Comparison of ENCODE assay signal across 14 mouse cellular contexts in genomic region chr7:110731091-110731967, GRCm38 (mm10). TPM values are rescaled to one million over a fixed set of nuclear protein-coding genes. Genes with fewer than 3 reads are reported as not detected.
DNase-seq lines count a peak whose midpoint lies in the region; ATAC-seq and TF ChIP-seq lines count a peak whose summit lies in the region.
"Had no signal": no experiment of that assay in that cellular context is flagged by ENCODE, and none has a peak within 500 bp of the region (broad histone marks: within the 10 kb centered on the region; RNA-seq: fewer than 3 reads in every experiment).

No protein-coding gene starts in this region.

- H3K27me3 ChIP-seq in forebrain, embryonic 10.5 days (ENCODE audit: poor library complexity, severe bottlenecking) = no peaks in the 10 kb centered on the region
- H3K27me3 ChIP-seq in forebrain, embryonic 12.5 days = peaks cover 4% of the 10 kb centered on the region; the same call in 1 of the 2 replicates
- no peaks in the 10 kb centered on the region for H3K27me3 ChIP-seq in embryonic facial prominence, embryonic 12.5 days
- H3K27me3 ChIP-seq in testis, adult 2 months (ENCODE audit: control insufficient read depth, insufficient read depth, low read length) = no peaks in the 10 kb centered on the region
- H3K27me3 ChIP-seq in intestine, postnatal 0 days (replicated peaks; ENCODE audit: control insufficient read depth, insufficient read depth, low read length) = no peaks in the 10 kb centered on the region
- H3K27me3 ChIP-seq in cerebellum, adult 2 months (ENCODE audit: control insufficient read depth, insufficient read depth, low read length) = no peaks in the 10 kb centered on the region
- H3K27me3 ChIP-seq: forebrain, embryonic 15.5 days had no signal

- DNase-seq in forebrain, embryonic 10.5 days (ENCODE audit: extremely low spot score, low spot score) = no peak
- DNase-seq in lung, postnatal 25 days (ENCODE audit: low spot score) = peak; percentile 41
- DNase-seq in lung, postnatal 14 days = no peak
- DNase-seq in cerebellum, adult 2 months = no peak
- DNase-seq: heart, postnatal 36 days; kidney, postnatal 36 days; lung, embryonic 14.5 days had no signal

- no peak for ATAC-seq in forebrain, embryonic 12.5 days (ENCODE audit: low FRiP score)
- ATAC-seq in embryonic facial prominence, embryonic 12.5 days (ENCODE audit: insufficient number of reproducible peaks, insufficient read depth, low FRiP score, low TSS enrichment) = no peak
- no peak for ATAC-seq in intestine, postnatal 0 days
- ATAC-seq: forebrain, embryonic 15.5 days had no signal

- TF ChIP-seq POLR2A in testis, adult 2 months (IDR thresholded peaks at IDR 0.05; ENCODE audit: control insufficient read depth, low read depth, low read length) = no peak
- TF ChIP-seq POLR2A in cerebellum, adult 2 months (IDR thresholded peaks at IDR 0.05; ENCODE audit: borderline replicate concordance, insufficient read depth, low read length) = no peak

- no peak overlapping the region for H3K4me3 ChIP-seq in forebrain, embryonic 10.5 days
- no peak overlapping the region for H3K4me3 ChIP-seq in forebrain, embryonic 12.5 days (replicated peaks)
- no peak overlapping the region for H3K4me3 ChIP-seq in embryonic facial prominence, embryonic 12.5 days
- H3K4me3 ChIP-seq in testis, adult 2 months (ENCODE audit: control insufficient read depth, low read depth, low read length) = no peak overlapping the region
- no peak overlapping the region for H3K4me3 ChIP-seq in intestine, postnatal 0 days (ENCODE audit: low read depth, low read length)
- H3K4me3 ChIP-seq in cerebellum, adult 2 months (replicated peaks; ENCODE audit: insufficient read depth, low read depth, low read length) = no peak overlapping the region
- H3K4me3 ChIP-seq: forebrain, embryonic 15.5 days; myocyte had no signal

- no peak overlapping the region for H3K4me2 ChIP-seq in forebrain, embryonic 12.5 days
- no peak overlapping the region for H3K4me2 ChIP-seq in embryonic facial prominence, embryonic 12.5 days (replicated peaks)
- no peak overlapping the region for H3K4me2 ChIP-seq in intestine, postnatal 0 days (replicated peaks; ENCODE audit: low read depth)
- H3K4me2 ChIP-seq: forebrain, embryonic 15.5 days; lung, embryonic 14.5 days had no signal

- H3K36me3 ChIP-seq in forebrain, embryonic 10.5 days (replicated peaks) = no peaks in the 10 kb centered on the region
- no peaks in the 10 kb centered on the region for H3K36me3 ChIP-seq in forebrain, embryonic 12.5 days (replicated peaks)
- no peaks in the 10 kb centered on the region for H3K36me3 ChIP-seq in embryonic facial prominence, embryonic 12.5 days
- no peaks in the 10 kb centered on the region for H3K36me3 ChIP-seq in testis, adult 2 months (ENCODE audit: control insufficient read depth, insufficient read depth, low read length)
- no peaks in the 10 kb centered on the region for H3K36me3 ChIP-seq in intestine, postnatal 0 days (ENCODE audit: control insufficient read depth, insufficient read depth)
- H3K36me3 ChIP-seq: forebrain, embryonic 15.5 days; G1E had no signal

- H3K27ac ChIP-seq in forebrain, embryonic 10.5 days = peak overlapping the region; percentile 79
- no peak overlapping the region for H3K27ac ChIP-seq in forebrain, embryonic 12.5 days
- 0 out of 2 replicates have a peak overlapping the region, but pooled peaks have one; percentile 23 for H3K27ac ChIP-seq in embryonic facial prominence, embryonic 12.5 days
- H3K27ac ChIP-seq in testis, adult 2 months (ENCODE audit: control insufficient read depth, insufficient read depth, low read depth, low read length) = peak overlapping the region; percentile 51; the same call in 1 of the 2 replicates
- no peak overlapping the region for H3K27ac ChIP-seq in intestine, postnatal 0 days (ENCODE audit: low read depth, low read length)
- no peak overlapping the region for H3K27ac ChIP-seq in cerebellum, adult 2 months (ENCODE audit: insufficient read depth, low read length)
- H3K27ac ChIP-seq: forebrain, embryonic 15.5 days had no signal

- WGBS in forebrain, embryonic 10.5 days = 48% methylated on average over 6 of the region's 6 CpGs
- WGBS in forebrain, embryonic 12.5 days = 52% methylated on average over 6 of the region's 6 CpGs
- WGBS in embryonic facial prominence, embryonic 12.5 days = 54% methylated on average over 6 of the region's 6 CpGs
- WGBS in intestine, postnatal 0 days = 65% methylated on average over 6 of the region's 6 CpGs
- 67% methylated on average over 6 of the region's 6 CpGs for WGBS in cerebellum, adult 2 months

- TF ChIP-seq CTCF in testis, adult 2 months (IDR thresholded peaks at IDR 0.05; ENCODE audit: control insufficient read depth, insufficient read depth, insufficient replicate concordance, low read depth, low read length) = no peak
- TF ChIP-seq CTCF in intestine, postnatal 0 days (IDR thresholded peaks at IDR 0.05; ENCODE audit: low read depth) = no peak
- no peak for TF ChIP-seq CTCF in cerebellum, adult 2 months (IDR thresholded peaks at IDR 0.05; ENCODE audit: borderline replicate concordance, insufficient read depth, low read depth, low read length)

- peaks cover 30% of the 10 kb centered on the region for H3K4me1 ChIP-seq in forebrain, embryonic 10.5 days
- peaks cover 14% of the 10 kb centered on the region for H3K4me1 ChIP-seq in forebrain, embryonic 12.5 days
- H3K4me1 ChIP-seq in embryonic facial prominence, embryonic 12.5 days = peaks cover 8% of the 10 kb centered on the region
- no peaks in the 10 kb centered on the region; the same call in 1 of the 2 replicates for H3K4me1 ChIP-seq in testis, adult 2 months (ENCODE audit: control insufficient read depth, insufficient read depth, low read length)
- no peaks in the 10 kb centered on the region for H3K4me1 ChIP-seq in intestine, postnatal 0 days (replicated peaks; ENCODE audit: control insufficient read depth, insufficient read depth, low read length)
- peaks cover 4% of the 10 kb centered on the region; the same call in 1 of the 2 replicates for H3K4me1 ChIP-seq in cerebellum, adult 2 months (ENCODE audit: control insufficient read depth, insufficient read depth, low read length)
- H3K4me1 ChIP-seq: forebrain, embryonic 15.5 days had no signal

- H3K9me3 ChIP-seq in forebrain, embryonic 10.5 days = no peaks in the 10 kb centered on the region
- H3K9me3 ChIP-seq in forebrain, embryonic 12.5 days = no peaks in the 10 kb centered on the region
- no peaks in the 10 kb centered on the region for H3K9me3 ChIP-seq in embryonic facial prominence, embryonic 12.5 days
- H3K9me3 ChIP-seq in intestine, postnatal 0 days (ENCODE audit: control insufficient read depth) = no peaks in the 10 kb centered on the region
- H3K9me3 ChIP-seq: forebrain, embryonic 15.5 days had no signal

- H3K9ac ChIP-seq in forebrain, embryonic 12.5 days = no peak overlapping the region
- no peak overlapping the region for H3K9ac ChIP-seq in embryonic facial prominence, embryonic 12.5 days
- H3K9ac ChIP-seq in intestine, postnatal 0 days (ENCODE audit: low read depth, low read length) = no peak overlapping the region
- H3K9ac ChIP-seq: forebrain, embryonic 15.5 days; lung, embryonic 14.5 days had no signal

RNA-seq across cellular contexts. Expression of gene Ampd3, which starts 36.7 kb away (rescaled TPM):
- polyA plus RNA-seq in forebrain, embryonic 10.5 days (2016; fragmentation: Nextera tagmentation; extraction: Ambion mirVana) = 1.2 and 1.5 TPM in 2 replicates
- 0.94 and 1.2 TPM in 2 replicates for polyA plus RNA-seq in forebrain, embryonic 12.5 days (2016; fragmentation: Nextera tagmentation; extraction: Ambion mirVana)
- polyA plus RNA-seq in embryonic facial prominence, embryonic 12.5 days (2016; fragmentation: Nextera tagmentation; extraction: Ambion mirVana) = 1.9 and 3.2 TPM in 2 replicates
- polyA plus RNA-seq in testis, adult 2 months (2012; rRNA removed) = 1.8 and 2.5 TPM in 2 replicates
- polyA plus RNA-seq in intestine, postnatal 0 days (2015; fragmentation: Nextera tagmentation; extraction: Ambion mirVana) = 7.0 and 7.4 TPM in 2 replicates
- 19.0 and 21.1 TPM in 2 replicates for polyA plus RNA-seq in cerebellum, adult 2 months (2012; rRNA removed)

Comparison
In these comparisons a context has a peak if more than half of its experiments do, and no peak if none do; other contexts are left out.
1. H3K27ac ChIP-seq: peak in forebrain, embryonic 10.5 days (single experiment), embryonic facial prominence, embryonic 12.5 days (single experiment) and testis, adult 2 months (single experiment); none in forebrain, embryonic 12.5 days (single experiment), intestine, postnatal 0 days (single experiment) and cerebellum, adult 2 months (single experiment).